Mouse (Mus musculus) cerebellum, adult 11-12 months (tissue): ENCODE data around the gene Pnliprp2.

Experiments
- DNase-seq: peaks from one replicate; pipeline ENCODE4 v3.0.0; 2022

Pnliprp2 gene

GRCm38 (mm10) chr19:58805191-58805779 lies 45.8 kb downstream of the Pnliprp2 start:
- DNase-seq: no peak

DNA sequence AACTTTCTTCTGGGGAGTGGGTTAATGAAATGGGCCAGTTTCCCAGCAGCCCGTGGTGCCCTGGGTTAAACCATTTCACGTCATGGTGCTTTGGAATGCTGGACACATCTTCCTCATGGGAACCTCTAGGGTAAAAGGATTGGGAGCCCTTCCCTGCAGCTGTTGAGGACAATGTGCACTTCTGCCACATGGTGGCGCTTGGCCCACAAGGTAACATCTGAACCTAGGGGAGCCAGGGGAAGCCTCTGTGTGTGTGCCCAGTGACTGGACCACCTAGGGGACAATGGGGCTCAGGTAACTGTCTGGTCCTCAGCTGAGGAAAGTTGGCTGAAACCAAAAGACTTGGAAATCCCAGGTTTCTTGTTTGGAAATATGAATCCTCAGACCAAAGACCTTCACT lies 46.8 kb downstream of the Pnliprp2 start:
- peak; percentile 54 for DNase-seq

- DNase-seq: no peak
Observed at GRCm38 (mm10) chr19:58808864-58809263, 49.3 kb downstream of the Pnliprp2 start.

DNA sequence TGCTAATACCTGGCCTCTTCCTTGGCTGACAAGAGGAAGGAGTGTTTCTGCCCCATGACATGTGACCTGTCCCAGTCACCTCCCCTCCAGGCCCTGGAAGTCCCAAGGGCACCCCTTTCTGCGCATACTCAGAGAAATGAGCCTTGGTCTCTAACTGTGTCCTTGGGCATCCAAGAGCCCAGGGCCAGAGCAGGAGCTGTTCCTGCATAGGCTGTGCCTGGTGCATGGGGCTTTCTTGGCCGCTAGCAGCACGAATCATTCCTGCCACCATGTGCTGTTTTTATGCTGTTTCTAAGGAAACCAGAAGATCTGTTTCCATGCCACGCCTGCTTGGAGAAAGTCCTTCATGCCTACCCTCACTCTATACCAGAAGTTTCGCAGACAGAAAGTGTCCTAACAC lies 51.0 kb downstream of the Pnliprp2 start:
- DNase-seq: no peak

GRCm38 (mm10) chr19:58815179-58815922 lies 55.8 kb downstream of the Pnliprp2 start:
- DNase-seq: no peak

DNA sequence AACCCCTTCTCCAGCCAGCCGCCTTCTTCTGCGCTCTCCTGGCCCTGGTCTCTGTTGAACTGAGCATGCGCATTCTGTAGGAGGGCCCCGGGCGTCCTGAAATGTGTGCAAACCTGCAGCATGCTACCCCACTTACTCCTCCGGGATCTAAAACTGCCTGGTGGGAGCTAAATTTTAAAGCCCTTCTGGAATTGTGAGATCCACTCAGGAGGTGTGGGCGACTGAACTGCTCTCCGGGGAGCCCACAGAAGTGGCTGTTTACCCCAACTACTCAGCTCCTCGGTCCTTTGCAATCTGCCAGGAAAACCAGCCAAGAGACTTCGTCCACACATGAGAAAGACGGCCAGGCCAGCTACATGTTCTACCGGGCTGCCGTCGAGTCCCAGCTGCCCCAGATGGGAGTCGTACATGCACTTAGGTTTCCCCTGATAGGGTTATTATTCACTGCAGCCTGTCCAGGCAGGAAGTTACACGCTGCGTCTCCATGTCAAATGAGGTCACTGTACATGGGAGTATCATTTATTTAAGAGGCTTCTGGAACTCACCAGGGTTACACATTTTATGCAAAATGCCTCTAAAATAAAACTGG lies 57.0 kb downstream of the Pnliprp2 start:
- no peak for DNase-seq

DNA sequence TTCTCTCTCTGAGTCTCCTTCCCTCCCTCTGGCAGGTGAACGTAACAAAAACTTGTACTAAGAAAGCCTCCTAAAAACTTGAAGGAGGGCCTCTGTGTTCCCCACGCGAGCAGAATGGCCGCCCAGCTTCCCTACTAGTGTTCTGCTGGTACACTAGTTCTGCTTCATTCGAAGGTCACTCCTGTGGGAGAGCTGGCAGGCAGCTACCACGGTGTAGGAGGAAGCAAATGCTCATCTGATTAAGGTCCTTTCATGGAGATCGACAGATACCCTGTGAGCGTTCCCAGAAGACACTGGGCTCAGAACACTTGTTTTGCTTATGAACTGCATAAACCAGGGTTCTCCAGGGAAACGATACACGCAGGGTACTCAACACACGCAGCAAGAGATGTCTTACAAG lies 57.9 kb downstream of the Pnliprp2 start:
- DNase-seq: no peak

GRCm38 (mm10) chr19:58818571-58819415 lies 59.3 kb downstream of the Pnliprp2 start:
- no peak for DNase-seq

DNA sequence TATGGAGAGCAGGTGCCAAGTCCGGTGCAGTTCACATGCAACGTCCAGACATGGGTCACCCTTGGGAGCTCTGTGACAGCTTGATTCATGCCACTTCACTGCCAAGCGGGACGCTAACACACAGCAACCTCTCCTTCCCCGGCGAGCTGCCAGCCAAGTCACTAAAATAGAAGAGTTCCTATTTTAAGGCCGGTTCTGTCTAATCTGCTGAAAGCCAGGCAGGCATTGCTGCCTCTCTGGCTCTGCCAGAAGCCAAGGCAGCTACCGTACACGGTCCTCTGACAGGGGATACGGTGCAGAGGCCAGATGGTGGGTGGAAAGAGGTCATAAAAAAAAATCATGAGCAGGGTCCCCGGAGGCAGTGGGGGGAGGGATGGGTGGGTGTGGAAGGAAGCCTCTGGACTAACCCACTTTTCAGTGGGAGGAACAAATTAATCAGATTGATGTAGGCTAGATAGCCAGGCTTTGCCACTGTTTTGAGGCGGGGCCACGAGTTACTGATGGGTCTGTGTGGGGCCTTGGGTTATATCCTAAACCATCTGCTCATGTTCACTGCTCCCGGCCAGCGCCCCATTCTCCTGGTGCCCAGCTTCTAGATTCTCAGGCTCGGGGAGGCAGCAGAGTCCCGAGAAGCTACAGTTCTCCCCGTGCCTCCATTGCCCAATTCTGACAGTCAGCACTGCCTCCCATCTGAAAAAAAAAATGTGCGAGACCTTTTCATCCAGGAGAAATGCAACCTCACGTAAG lies 63.1 kb downstream of the Pnliprp2 start:
- peak; percentile 95 for DNase-seq

DNA sequence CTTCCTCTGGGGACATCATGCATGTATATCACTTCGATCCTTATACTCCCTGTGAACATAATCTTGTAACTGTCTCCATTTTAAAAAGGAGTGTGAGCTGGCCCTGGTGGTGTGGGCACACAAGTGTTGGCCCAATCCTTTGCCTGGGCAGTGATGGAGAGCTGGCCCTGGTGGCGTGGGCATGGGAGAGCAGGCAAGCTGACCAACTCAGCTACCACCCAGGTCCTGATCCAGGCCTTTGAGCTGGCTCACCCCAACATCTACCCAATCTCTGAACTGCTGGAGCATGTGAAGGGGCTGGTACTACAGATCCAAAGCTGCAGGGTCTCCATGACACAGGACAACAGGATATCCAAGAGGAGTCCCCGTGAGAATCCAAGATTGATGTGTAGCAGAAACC lies 63.8 kb downstream of the Pnliprp2 start:
- DNase-seq: peak; percentile 44

GRCm38 (mm10) chr19:58824316-58824715 lies 64.8 kb downstream of the Pnliprp2 start:
- no peak for DNase-seq
